In genomic region chr4:70160525-70161224, GRCm38 (mm10) we compare ENCODE assay signal across 24 mouse cellular contexts.
"Had no signal": no experiment of that assay in that cellular context is flagged by ENCODE, and none has a peak within 500 bp of the region (broad histone marks: within the 10 kb centered on the region; RNA-seq: fewer than 3 reads in every experiment).

No protein-coding gene starts in this region.

- H3K9me3 ChIP-seq: heart, embryonic 10.5 days; heart, embryonic 12.5 days; hindbrain, embryonic 13.5 days; hindbrain, embryonic 15.5 days; kidney, embryonic 15.5 days; limb, embryonic 13.5 days; limb, embryonic 15.5 days had no signal

- H3K27ac ChIP-seq: heart, embryonic 10.5 days; hindbrain, embryonic 13.5 days; hindbrain, embryonic 15.5 days; hindbrain, postnatal 0 days; kidney, embryonic 15.5 days; kidney, postnatal 0 days; limb, embryonic 13.5 days; limb, embryonic 15.5 days had no signal

- H3K4me3 ChIP-seq: heart, embryonic 10.5 days; heart, embryonic 12.5 days; hindbrain, embryonic 13.5 days; hindbrain, embryonic 15.5 days; kidney, embryonic 15.5 days; limb, embryonic 13.5 days; limb, embryonic 15.5 days had no signal

- H3K4me1 ChIP-seq: heart, embryonic 10.5 days; heart, embryonic 12.5 days; hindbrain, embryonic 13.5 days; hindbrain, embryonic 15.5 days; kidney, embryonic 15.5 days; limb, embryonic 13.5 days; limb, embryonic 15.5 days had no signal

- DNase-seq: forebrain, postnatal 0 days; gastrocnemius, postnatal 14 days; gastrocnemius, postnatal 36 days; heart, adult 11 months; heart, postnatal 14 days; heart, postnatal 36 days; kidney, adult 11 months; kidney, adult 2 months; kidney, adult 9 months; kidney, postnatal 14 days; kidney, postnatal 36 days; layer of hippocampus, adult 9-11 months; layer of hippocampus, postnatal 36 days; left cerebral cortex, postnatal 4 days had no signal

- H3K27me3 ChIP-seq: heart, embryonic 12.5 days; hindbrain, embryonic 13.5 days; hindbrain, embryonic 15.5 days; kidney, embryonic 15.5 days; limb, embryonic 13.5 days; limb, embryonic 15.5 days had no signal

- H3K4me2 ChIP-seq: heart, embryonic 12.5 days; hindbrain, embryonic 13.5 days; hindbrain, embryonic 15.5 days; kidney, embryonic 15.5 days; limb, embryonic 13.5 days; limb, embryonic 15.5 days had no signal

- H3K36me3 ChIP-seq: heart, embryonic 10.5 days; heart, embryonic 12.5 days; hindbrain, embryonic 13.5 days; hindbrain, embryonic 15.5 days; kidney, embryonic 15.5 days; limb, embryonic 13.5 days; limb, embryonic 15.5 days had no signal

- ATAC-seq: forebrain, postnatal 0 days; hindbrain, postnatal 0 days; intestine, embryonic 16.5 days had no signal

- H3K9ac ChIP-seq: forebrain, postnatal 0 days; heart, embryonic 12.5 days; hindbrain, embryonic 13.5 days; hindbrain, embryonic 15.5 days; kidney, embryonic 15.5 days; limb, embryonic 13.5 days; limb, embryonic 15.5 days had no signal
